Mouse (Mus musculus) activated CD4-positive, CD25-positive, alpha-beta regulatory T cell (primary cell): ENCODE data around the gene Tgfb3. TPM values are rescaled to one million over a fixed set of nuclear protein-coding genes. Genes with fewer than 3 reads are reported as not detected.

Experiments
- polyA plus RNA-seq, 2 experiments: library from polyadenylated mRNA; unstranded; fragments of 100-300 nt; shearing (Covaris generic); gene quantifications; one replicate each; pipeline ENCODE4 v1.2.1; 2017

Tgfb3 gene
- polyA plus RNA-seq: 1 to 10 TPM in 1 of 2 experiments, under 1 TPM in 1; 0.49 to 1.5 TPM

DNA sequence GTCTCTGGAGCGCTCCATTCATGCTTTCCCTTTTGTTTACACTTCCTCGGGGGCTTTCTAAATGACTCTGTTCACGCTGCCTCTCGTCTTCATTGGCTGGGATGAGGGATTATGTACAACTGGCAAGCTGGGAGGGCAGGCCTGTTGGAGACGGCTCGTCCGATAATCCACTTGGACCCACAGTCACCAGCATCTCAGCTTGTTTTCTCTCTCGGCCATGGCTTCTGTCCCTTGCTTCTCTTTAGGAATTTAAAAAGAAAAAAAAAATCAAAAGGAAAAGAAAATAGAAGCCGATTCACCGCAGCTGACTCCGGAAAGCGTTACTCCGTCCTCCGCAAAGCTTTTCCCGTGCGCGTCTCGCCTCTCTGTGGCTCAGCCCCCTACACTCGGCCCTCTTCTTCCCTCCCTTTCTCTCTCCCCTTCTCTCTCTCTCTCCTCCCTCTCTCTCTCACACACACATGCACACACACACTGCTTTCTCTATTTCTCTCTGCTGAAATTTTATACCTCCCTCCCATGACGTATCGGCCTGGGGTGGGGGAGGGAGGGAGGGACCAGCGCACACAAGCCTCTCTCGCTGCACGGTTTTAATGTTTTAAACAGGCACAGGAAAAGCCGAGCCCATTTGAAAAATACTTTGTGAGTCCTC lies at the start of gene Tgfb3:
Gene Tgfb3, minus strand, starts transcription at position 489 of the 649 bp plus-strand sequence.

DNA sequence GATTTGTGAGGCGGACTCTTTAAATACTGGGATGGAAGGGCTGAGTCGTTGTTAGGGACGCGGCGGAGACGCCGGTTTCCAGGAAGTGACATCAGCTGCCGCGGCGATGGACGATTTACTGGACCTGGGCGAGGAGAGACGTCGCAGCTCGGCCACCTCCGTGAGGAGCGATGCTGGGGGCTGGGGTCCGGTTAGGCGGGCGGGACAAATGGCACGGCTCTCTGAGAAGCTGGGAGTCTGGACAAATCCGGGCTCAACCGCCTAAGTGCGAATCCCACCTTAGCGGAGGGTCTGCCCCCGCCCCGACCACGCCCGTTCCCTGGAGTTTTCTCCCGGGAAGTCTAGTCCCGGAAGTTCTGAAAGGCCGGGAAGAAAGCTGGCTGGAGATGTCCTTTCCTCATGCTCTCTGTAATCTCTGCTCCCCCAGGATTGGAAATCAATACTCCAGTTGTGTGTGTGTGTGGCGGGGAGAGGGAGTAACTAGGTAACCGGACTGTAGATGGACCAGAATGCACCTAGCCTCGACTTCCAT lies 3.7 kb upstream of the Tgfb3 start, which contains the start of gene Ift43:
Gene Ift43, plus strand, starts transcription at position 61 of the 532 bp plus-strand sequence.

Other genes starting within 250 kb of the Tgfb3 start
- gene Ift43, start 3.5 kb upstream of the Tgfb3 start, polyA plus RNA-seq: 1 to 10 TPM in 1 of 2 experiments, under 1 TPM in 1; 0.98 to 4.7 TPM
- gene Gpatch2l, start 162.8 kb upstream of the Tgfb3 start, polyA plus RNA-seq: 10 to 100 TPM; 23.3 to 24.8 TPM